Mouse (Mus musculus) urinary bladder, postnatal 25 days (tissue): Measurements from ENCODE around the gene Rdh19.
A peak's percentile ranks its signal among the peaks of the same experiment; 100 is the strongest.
"Not testable (repeated sequence)": the region's sequence is repeated elsewhere in the genome, so short reads cannot be mapped to it uniquely, and the experiment has no call there.

Experiments used
- DNase-seq: peaks from one replicate; pipeline ENCODE4 v3.0.0; 2022; ENCODE audit warnings: low spot score

Gene Rdh19

GRCm38 (mm10) chr10:127849628-127850027, at the start of gene Rdh19:
Gene Rdh19, plus strand, starts transcription at chr10:127849928.
- DNase-seq: no peak

GRCm38 (mm10) chr10:127800891-127801290, 48.8 kb upstream of the Rdh19 start, which contains the start of gene Rdh16:
Gene Rdh16, plus strand, starts transcription at chr10:127801152.
- DNase-seq: no peak

GRCm38 (mm10) chr10:127801612-127802011, 48.1 kb upstream of the Rdh19 start:
- DNase-seq: no peak

- DNase-seq: no peak
Observed at GRCm38 (mm10) chr10:127802236-127802635, 47.5 kb upstream of the Rdh19 start.

- DNase-seq: no peak
Observed at GRCm38 (mm10) chr10:127804416-127804815, 45.3 kb upstream of the Rdh19 start.

- DNase-seq: no peak
Observed at GRCm38 (mm10) chr10:127815888-127816287, 33.8 kb upstream of the Rdh19 start.

- DNase-seq: not testable (repeated sequence)
Observed at GRCm38 (mm10) chr10:127817268-127817910, 32.3 kb upstream of the Rdh19 start.

GRCm38 (mm10) chr10:127821806-127822205, 27.9 kb upstream of the Rdh19 start:
- not testable (repeated sequence) for DNase-seq

GRCm38 (mm10) chr10:127825386-127825785, 24.3 kb upstream of the Rdh19 start:
- no peak for DNase-seq

- DNase-seq: no peak
Observed at GRCm38 (mm10) chr10:127829121-127829520, 20.6 kb upstream of the Rdh19 start.

- not testable (repeated sequence) for DNase-seq
Observed at GRCm38 (mm10) chr10:127834186-127834585, 15.5 kb upstream of the Rdh19 start.

- no peak for DNase-seq
Observed at GRCm38 (mm10) chr10:127835292-127835691, 14.4 kb upstream of the Rdh19 start.

GRCm38 (mm10) chr10:127837793-127838192, 11.9 kb upstream of the Rdh19 start:
- not testable (repeated sequence) for DNase-seq

- no peak for DNase-seq
Observed at GRCm38 (mm10) chr10:127838539-127838938, 11.2 kb upstream of the Rdh19 start.

- no peak for DNase-seq
Observed at GRCm38 (mm10) chr10:127840776-127841175, 9.0 kb upstream of the Rdh19 start.

- DNase-seq: not testable (repeated sequence)
Observed at GRCm38 (mm10) chr10:127845945-127846344, 3.8 kb upstream of the Rdh19 start.

GRCm38 (mm10) chr10:127848089-127848488, 1.6 kb upstream of the Rdh19 start:
- no peak for DNase-seq

- DNase-seq: no peak
Observed at GRCm38 (mm10) chr10:127856376-127856775, 6.6 kb downstream of the Rdh19 start.

GRCm38 (mm10) chr10:127864931-127865330, 15.2 kb downstream of the Rdh19 start:
- DNase-seq: no peak

- no peak for DNase-seq
Observed at GRCm38 (mm10) chr10:127866232-127866631, 16.5 kb downstream of the Rdh19 start, which contains the start of gene Rdh16f2. Gene Rdh16f2, plus strand, starts transcription at chr10:127866474.

- DNase-seq: no peak
Observed at GRCm38 (mm10) chr10:127872484-127872883, 22.8 kb downstream of the Rdh19 start.

- peak; percentile 24 for DNase-seq
Observed at GRCm38 (mm10) chr10:127877681-127878080, 28.0 kb downstream of the Rdh19 start.

- no peak for DNase-seq
Observed at GRCm38 (mm10) chr10:127878262-127879057, 28.7 kb downstream of the Rdh19 start.
